Mouse (Mus musculus) ES-E14 (cell line): Measurements from ENCODE around the gene Sphk2.

Experiments used
- CHD2 ChIP-seq: IDR thresholded peaks from 2 replicates; pipeline ENCODE4 v1.6.1; 2014; ENCODE audit warnings: mild to moderate bottlenecking, low read depth, low read length, inconsistent platforms
- HCFC1 ChIP-seq: IDR thresholded peaks from 2 replicates; pipeline ENCODE4 v1.6.1; 2012; ENCODE audit warnings: low read length, inconsistent platforms, borderline replicate concordance; ENCODE audit not compliant: insufficient read depth
- MAFK ChIP-seq: IDR thresholded peaks from 2 replicates; pipeline ENCODE4 v1.6.1; 2014; ENCODE audit warnings: mild to moderate bottlenecking, low read depth, low read length, inconsistent platforms; ENCODE audit not compliant: insufficient read depth
- ZC3H11A ChIP-seq: IDR thresholded peaks from 2 replicates; pipeline ENCODE4 v1.6.1; 2012; ENCODE audit warnings: low read depth, mild to moderate bottlenecking, inconsistent platforms, low read length, borderline replicate concordance
- ZNF384 ChIP-seq: IDR thresholded peaks from 2 replicates; pipeline ENCODE4 v1.6.1; 2012; ENCODE audit warnings: low read depth, low read length, inconsistent platforms

GRCm38 (mm10) chr7:45719738-45720412 lies 2.1 kb upstream of the Sphk2 start:
- TF ChIP-seq HCFC1 (no peak), MAFK (no peak), CHD2 (no peak), ZC3H11A (no peak), ZNF384 (no peak)
